Mouse (Mus musculus) MEL (cell line): ENCODE results near the gene Phospho1. TPM values are rescaled to one million over a fixed set of nuclear protein-coding genes. Genes with fewer than 3 reads are reported as not detected.

Experiments used
- DNase-seq: peaks from one replicate; pipeline ENCODE4 v3.0.0; 2011; ENCODE audit warnings: low read depth, low spot score
- H3K27ac ChIP-seq: 2 replicates; pipeline ENCODE4 v1.5.1; 2012; ENCODE audit warnings: low read depth, mild to moderate bottlenecking, control low read depth, low read length, moderate library complexity; ENCODE audit not compliant: control insufficient read depth
- H3K27me3 ChIP-seq, 2 experiments: fragments of 150-350 bp in 1 of 2; sonication (generic) in 1 of 2; 2 replicates each; pipeline ENCODE4 v1.6.1; 2012; ENCODE audit warnings: low read length in 2 of 2, mild to moderate bottlenecking in 2 of 2, improper control_type of control experiment in 1 of 2, moderate library complexity in 1 of 2; ENCODE audit not compliant: insufficient read depth in 2 of 2, control insufficient read depth in 1 of 2
- H3K36me3 ChIP-seq, 2 experiments: 2 replicates each; pipeline ENCODE4 v1.6.1; 2012 to 2014; ENCODE audit warnings: low read length in 2 of 2, improper control_type of control experiment in 1 of 2, inconsistent platforms in 1 of 2, mild to moderate bottlenecking in 1 of 2; ENCODE audit not compliant: insufficient read depth in 2 of 2, control insufficient read depth in 1 of 2
- H3K4me1 ChIP-seq, 2 experiments: fragments of 150-350 bp in 1 of 2; sonication (generic) in 1 of 2; 2 replicates each; pipeline ENCODE4 v1.6.1; 2012; ENCODE audit warnings: low read length in 2 of 2, improper control_type of control experiment in 1 of 2, mild to moderate bottlenecking in 1 of 2; ENCODE audit not compliant: insufficient read depth in 2 of 2, control insufficient read depth in 1 of 2
- H3K4me3 ChIP-seq, 2 experiments: fragments of 150-350 bp in 1 of 2; sonication (generic) in 1 of 2; 2 replicates each; pipeline ENCODE4 v1.5.1; 2012; ENCODE audit warnings: low read depth in 2 of 2, low read length in 2 of 2, mild to moderate bottlenecking in 2 of 2, moderate library complexity in 2 of 2, control low read depth in 1 of 2, improper control_type of control experiment in 1 of 2; ENCODE audit not compliant: control insufficient read depth in 1 of 2, insufficient read depth in 1 of 2
- H3K79me2 ChIP-seq: 2 replicates; pipeline ENCODE4 v1.6.1; 2012; ENCODE audit warnings: mild to moderate bottlenecking, low read length, moderate library complexity; ENCODE audit not compliant: control insufficient read depth, poor library complexity, insufficient read depth
- H3K9ac ChIP-seq: 2 replicates; pipeline ENCODE4 v1.6.1; 2012; ENCODE audit warnings: low read depth, mild to moderate bottlenecking, control low read depth, low read length, moderate library complexity; ENCODE audit not compliant: control insufficient read depth, poor library complexity, severe bottlenecking
- H3K9me3 ChIP-seq: fragments of 150-350 bp; sonication (generic); replicated peaks from 2 replicates; pipeline ENCODE4 v1.6.1; 2012; ENCODE audit warnings: mild to moderate bottlenecking, low read length, improper control_type of control experiment, moderate library complexity; ENCODE audit not compliant: insufficient read depth
- BHLHE40 ChIP-seq: IDR thresholded peaks from 2 replicates; pipeline ENCODE4 v1.6.1; 2012; ENCODE audit warnings: low read depth, mild to moderate bottlenecking, inconsistent platforms, low read length, improper control_type of control experiment, borderline replicate concordance
- CHD1 ChIP-seq: IDR thresholded peaks from 2 replicates; pipeline ENCODE4 v1.6.1; 2012; ENCODE audit warnings: low read depth, mild to moderate bottlenecking, inconsistent platforms, low read length, improper control_type of control experiment
- ELF1 ChIP-seq: IDR thresholded peaks from 2 replicates; pipeline ENCODE4 v1.6.1; 2014; ENCODE audit warnings: low read depth, mild to moderate bottlenecking, inconsistent platforms, low read length, improper control_type of control experiment, moderate library complexity
- ETS1 ChIP-seq: IDR thresholded peaks from 2 replicates; pipeline ENCODE4 v1.6.1; 2012; ENCODE audit warnings: low read depth, mild to moderate bottlenecking, inconsistent platforms, low read length, improper control_type of control experiment, moderate library complexity
- GABPA ChIP-seq: IDR thresholded peaks from 2 replicates; pipeline ENCODE4 v1.6.1; 2012; ENCODE audit warnings: low read depth, mild to moderate bottlenecking, inconsistent platforms, low read length, improper control_type of control experiment, moderate library complexity
- HCFC1 ChIP-seq: IDR thresholded peaks from 2 replicates; pipeline ENCODE4 v1.6.1; 2012; ENCODE audit warnings: low read depth, mild to moderate bottlenecking, inconsistent platforms, low read length, improper control_type of control experiment, moderate library complexity
- JUND ChIP-seq: IDR thresholded peaks from 2 replicates; pipeline ENCODE4 v1.6.1; 2011; ENCODE audit warnings: low read depth, mild to moderate bottlenecking, improper control_type of control experiment, low read length
- KAT2A ChIP-seq: conservative IDR thresholded peaks from 2 replicates; pipeline ENCODE4 v1.6.1; 2012; ENCODE audit warnings: low read depth, low read length, improper control_type of control experiment, inconsistent platforms
- MYB ChIP-seq: IDR thresholded peaks from 2 replicates; pipeline ENCODE4 v1.6.1; 2011; ENCODE audit warnings: mild to moderate bottlenecking, low read depth, low read length, improper control_type of control experiment
- NELFE ChIP-seq: IDR thresholded peaks from 2 replicates; pipeline ENCODE4 v1.6.1; 2011; ENCODE audit warnings: low read depth, low read length, improper control_type of control experiment
- RCOR1 ChIP-seq: IDR thresholded peaks from 2 replicates; pipeline ENCODE4 v1.6.1; 2012; ENCODE audit warnings: low read depth, mild to moderate bottlenecking, inconsistent platforms, low read length, improper control_type of control experiment
- SMC3 ChIP-seq: IDR thresholded peaks from 2 replicates; pipeline ENCODE4 v1.6.1; 2011; ENCODE audit warnings: low read depth, low read length, improper control_type of control experiment
- TCF12 ChIP-seq: IDR thresholded peaks from 2 replicates; pipeline ENCODE4 v1.6.1; 2014; ENCODE audit warnings: low read depth, mild to moderate bottlenecking, inconsistent platforms, low read length, improper control_type of control experiment, moderate library complexity
- USF1 ChIP-seq: IDR thresholded peaks from 2 replicates; pipeline ENCODE4 v1.6.1; 2014; ENCODE audit warnings: low read depth, mild to moderate bottlenecking, inconsistent platforms, low read length, improper control_type of control experiment, moderate library complexity
- polyA plus RNA-seq, 2 experiments: library from polyadenylated mRNA; stranded (reverse) in 1 of 2; unstranded in 1 of 2; fragments of >175 nt in 1 of 2; fragments of >200 nt in 1 of 2; gene quantifications; 2 replicates each; pipeline versions ENCODE4 v1.2.1 to v1.2.4; 2012; ENCODE audit warnings: low replicate concordance in 2 of 2, low read depth in 1 of 2; ENCODE audit not compliant: insufficient read length in 2 of 2, insufficient read depth in 1 of 2, missing spikeins in 1 of 2
- total RNA-seq: library from RNA; depleted of rRNA; stranded (reverse); fragments of 300-350 nt; gene quantifications from 2 replicates; pipeline ENCODE4 v1.2.3, GENCODE M21; 2012

Phospho1 gene
- total and polyA plus RNA-seq, 3 experiments: 15.4 to 76.0 TPM; not detected in 1

GRCm38 (mm10) chr11:95778831-95779251 lies 45.5 kb upstream of the Phospho1 start (continued):
- no peak for TF ChIP-seq USF1
- TF ChIP-seq ELF1: no peak
- TF ChIP-seq ETS1: no peak
- TF ChIP-seq RCOR1: peak; percentile 31; the same call in 1 of the 2 replicates
- no peak for TF ChIP-seq GABPA
- TF ChIP-seq MYB: no peak
- no peak for TF ChIP-seq CHD1
- TF ChIP-seq HCFC1: no peak
- TF ChIP-seq BHLHE40: no peak

- Histone ChIP-seq H3K4me1 (peaks cover 23 to 24% of the 10 kb centered on the region in 2 experiments), H3K79me2 (no peaks in the 10 kb centered on the region), H3K9me3 (no peaks in the 10 kb centered on the region), H3K36me3 (peaks cover 0 to 24% of the 10 kb centered on the region in 2 experiments; a peak in 3 of 4 replicates), H3K9ac (no peak overlapping the region), H3K4me3 (peak overlapping the region in 1 of 2 experiments; percentile 11; a peak in 1 of 4 replicates), H3K27ac (no peak overlapping the region), H3K27me3 (no peaks in the 10 kb centered on the region)
- TF ChIP-seq TCF12: no peak
- no peak for TF ChIP-seq BHLHE40
- TF ChIP-seq JUND: no peak
- no peak for DNase-seq
Measured at GRCm38 (mm10) chr11:95779366-95779765, 44.9 kb upstream of the Phospho1 start.

GRCm38 (mm10) chr11:95780480-95780879 lies 43.8 kb upstream of the Phospho1 start:
- DNase-seq: no peak
- no peak overlapping the region for H3K4me3 ChIP-seq
- peaks cover 0 to 24% of the 10 kb centered on the region in 2 experiments; a peak in 3 of 4 replicates for H3K36me3 ChIP-seq
- H3K79me2 ChIP-seq: no peaks in the 10 kb centered on the region
- H3K9ac ChIP-seq: no peak overlapping the region
- H3K4me1 ChIP-seq: peaks cover 23 to 24% of the 10 kb centered on the region in 2 experiments
- no peaks in the 10 kb centered on the region for H3K9me3 ChIP-seq
- no peak overlapping the region for H3K27ac ChIP-seq
- TF ChIP-seq KAT2A (no peak), SMC3 (no peak), NELFE (no peak)
- no peaks in the 10 kb centered on the region for H3K27me3 ChIP-seq
